ENCODE assay signal across 8 mouse cellular contexts in the genomic region with DNA sequence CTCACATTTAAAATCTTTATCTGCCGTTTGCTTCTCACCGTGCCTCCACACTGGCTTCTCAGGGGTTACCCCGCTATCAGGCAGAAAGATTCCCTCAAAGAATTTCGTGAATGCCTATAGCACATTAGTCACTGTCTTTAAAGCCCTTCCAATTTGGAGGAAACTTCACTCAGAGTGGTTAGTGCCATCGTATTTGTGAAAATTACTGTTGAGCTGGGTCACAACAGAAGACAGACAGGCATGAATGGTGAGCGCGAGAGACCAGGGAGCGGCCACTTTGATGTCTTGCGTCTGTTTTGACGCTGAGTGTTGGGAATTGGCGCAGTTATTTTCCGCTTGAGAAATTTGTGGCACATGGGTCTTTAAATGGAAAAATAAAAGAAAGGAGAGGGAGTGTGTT.
A peak's percentile ranks its signal among the peaks of the same experiment; 100 is the strongest.
DNase-seq lines count a peak whose midpoint lies in the region; ATAC-seq and TF ChIP-seq lines count a peak whose summit lies in the region.

No protein-coding gene starts in this region.

- H3K4me1 ChIP-seq in heart, embryonic 12.5 days (replicated peaks), result peaks cover 17% of the 10 kb centered on the region
- H3K4me1 ChIP-seq in hindbrain, embryonic 11.5 days (replicated peaks; ENCODE audit: control insufficient read depth, insufficient read depth, low read length), result peaks cover 3% of the 10 kb centered on the region; the same call in 1 of the 2 replicates
- peaks cover 19% of the 10 kb centered on the region for H3K4me1 ChIP-seq in midbrain, embryonic 12.5 days
- H3K4me1 ChIP-seq in thymus, adult 2 months (replicated peaks; ENCODE audit: control insufficient read depth, insufficient read depth, low read length), result no peaks in the 10 kb centered on the region

- H3K27me3 ChIP-seq in heart, embryonic 12.5 days (replicated peaks), result peaks cover 19% of the 10 kb centered on the region
- peaks cover 9% of the 10 kb centered on the region; the same call in 1 of the 2 replicates for H3K27me3 ChIP-seq in hindbrain, embryonic 11.5 days (ENCODE audit: control insufficient read depth, insufficient read depth, low read length)
- peaks cover 15% of the 10 kb centered on the region for H3K27me3 ChIP-seq in midbrain, embryonic 12.5 days
- H3K27me3 ChIP-seq in thymus, adult 2 months (ENCODE audit: control insufficient read depth, insufficient read depth, low read length), result no peaks in the 10 kb centered on the region

- H3K27ac ChIP-seq in heart, embryonic 12.5 days (ENCODE audit: poor library complexity, severe bottlenecking), result no peak overlapping the region
- H3K27ac ChIP-seq in hindbrain, embryonic 11.5 days (ENCODE audit: low read depth, low read length), result no peak overlapping the region
- no peak overlapping the region for H3K27ac ChIP-seq in midbrain, embryonic 12.5 days (replicated peaks)
- H3K27ac ChIP-seq in thymus, adult 2 months (ENCODE audit: control insufficient read depth, insufficient read depth, low read length), result no peak overlapping the region

- H3K9me3 ChIP-seq in heart, embryonic 12.5 days (replicated peaks), result no peaks in the 10 kb centered on the region
- H3K9me3 ChIP-seq in hindbrain, embryonic 11.5 days (ENCODE audit: control insufficient read depth, low read length), result no peaks in the 10 kb centered on the region
- no peaks in the 10 kb centered on the region for H3K9me3 ChIP-seq in midbrain, embryonic 12.5 days

- no peak for DNase-seq in heart, postnatal 25 days (ENCODE audit: low spot score)
- peak; percentile 63 for DNase-seq in embryo, embryonic 10 days (ENCODE audit: low spot score)
- peak; percentile 47 for DNase-seq in hindbrain, embryonic 11.5 days (ENCODE audit: low spot score)
- DNase-seq in T-cell, adult 2 months (ENCODE audit: low spot score), result no peak
- no peak for DNase-seq in thymus, adult 2 months
- no peak for DNase-seq in adrenal gland, postnatal 36 days

- no peak for TF ChIP-seq POLR2A in thymus, adult 2 months (IDR thresholded peaks at IDR 0.05; ENCODE audit: control insufficient read depth, extremely low read depth, insufficient read depth, low read length, poor library complexity)

- H3K9ac ChIP-seq in heart, embryonic 12.5 days, result no peak overlapping the region
- H3K9ac ChIP-seq in hindbrain, embryonic 11.5 days (ENCODE audit: low read depth, low read length), result no peak overlapping the region
- no peak overlapping the region for H3K9ac ChIP-seq in midbrain, embryonic 12.5 days (replicated peaks)

- intact Hi-C loops in heart, postnatal 25 days (cut with DNase I), result no loop called here

- no peaks in the 10 kb centered on the region for H3K36me3 ChIP-seq in heart, embryonic 12.5 days
- H3K36me3 ChIP-seq in hindbrain, embryonic 11.5 days (ENCODE audit: control insufficient read depth, insufficient read depth, low read length), result no peaks in the 10 kb centered on the region
- no peaks in the 10 kb centered on the region for H3K36me3 ChIP-seq in midbrain, embryonic 12.5 days
- H3K36me3 ChIP-seq in thymus, adult 2 months (ENCODE audit: control insufficient read depth, insufficient read depth, low read length), result no peaks in the 10 kb centered on the region

- TF ChIP-seq CTCF in thymus, adult 2 months (IDR thresholded peaks at IDR 0.05; ENCODE audit: borderline replicate concordance, control insufficient read depth, extremely low read depth, insufficient read depth, low read length, poor library complexity), result no peak

- WGBS in heart, embryonic 12.5 days, result 4% methylated on average over 12 of the region's 12 CpGs
- 1% methylated on average over 12 of the region's 12 CpGs for WGBS in hindbrain, embryonic 11.5 days
- WGBS in midbrain, embryonic 12.5 days, result 1% methylated on average over 12 of the region's 12 CpGs
- 39% methylated on average over 12 of the region's 12 CpGs for WGBS in thymus, adult 2 months

- H3K4me3 ChIP-seq in heart, embryonic 12.5 days, result peak overlapping the region; percentile 24
- H3K4me3 ChIP-seq in hindbrain, embryonic 11.5 days (ENCODE audit: low read depth, low read length), result peak overlapping the region; percentile 12; the same call in 1 of the 2 replicates
- H3K4me3 ChIP-seq in midbrain, embryonic 12.5 days, result peak overlapping the region; percentile 25
- H3K4me3 ChIP-seq in thymus, adult 2 months (ENCODE audit: control insufficient read depth, insufficient read depth, low read length), result no peak overlapping the region

- H3K4me2 ChIP-seq in heart, embryonic 12.5 days, result peak overlapping the region; percentile 70
- peak overlapping the region; percentile 34 for H3K4me2 ChIP-seq in hindbrain, embryonic 11.5 days (replicated peaks; ENCODE audit: low read depth, low read length)
- H3K4me2 ChIP-seq in midbrain, embryonic 12.5 days (replicated peaks), result peak overlapping the region; percentile 64

- no peak for ATAC-seq in heart, embryonic 12.5 days (ENCODE audit: insufficient number of reproducible peaks, low FRiP score)
- 0 out of 2 replicates have a peak, but pooled peaks have one; percentile 24 for ATAC-seq in hindbrain, embryonic 11.5 days (ENCODE audit: low FRiP score)
- peak; percentile 35; the same call in 1 of the 2 replicates for ATAC-seq in midbrain, embryonic 12.5 days (ENCODE audit: low FRiP score, low read depth)

Comparison
In these comparisons a context has a peak if more than half of its experiments do, and no peak if none do; other contexts are left out.
1. DNase-seq: peak in embryo, embryonic 10 days (single experiment) and hindbrain, embryonic 11.5 days (single experiment); none in heart, postnatal 25 days (single experiment), T-cell, adult 2 months (single experiment), thymus, adult 2 months (single experiment) and adrenal gland, postnatal 36 days (0 of 2).
2. Peak in every context shown above with its lines, with median percentiles within 50 percentile points of each other: H3K4me2 ChIP-seq.